Mouse (Mus musculus) liver, adult 2 months (tissue): ENCODE data around the gene Dusp8. TPM values are rescaled to one million over a fixed set of nuclear protein-coding genes. Genes with fewer than 3 reads are reported as not detected.
A peak's percentile ranks its signal among the peaks of the same experiment; 100 is the strongest.

Source experiments
- DNase-seq: peaks from one replicate; pipeline ENCODE4 v3.0.0-alpha.2; 2011; ENCODE audit warnings: low read depth, low spot score; ENCODE audit errors: extremely low read depth
- H3K27ac ChIP-seq: fragments of 200-500 bp; replicated peaks from 2 replicates; pipeline ENCODE4 v1.5.1; 2012; ENCODE audit warnings: low read depth, mild to moderate bottlenecking, control low read depth, inconsistent platforms, low read length; ENCODE audit not compliant: insufficient read depth
- H3K27me3 ChIP-seq: fragments of 200-500 bp; 2 replicates; pipeline ENCODE4 v1.6.1; 2012; ENCODE audit warnings: mild to moderate bottlenecking, moderate library complexity, low read length, inconsistent platforms; ENCODE audit not compliant: control insufficient read depth, insufficient read depth
- H3K36me3 ChIP-seq: fragments of 200-500 bp; 2 replicates; pipeline ENCODE4 v1.6.1; 2012; ENCODE audit warnings: low read length, inconsistent platforms; ENCODE audit not compliant: control insufficient read depth, insufficient read depth
- H3K4me1 ChIP-seq: fragments of 200-500 bp; 2 replicates; pipeline ENCODE4 v1.6.1; 2011; ENCODE audit warnings: low read length; ENCODE audit not compliant: control insufficient read depth, insufficient read depth
- H3K4me3 ChIP-seq: fragments of 200-500 bp; 2 replicates; pipeline ENCODE4 v1.5.1; 2011; ENCODE audit warnings: low read depth, mild to moderate bottlenecking, control low read depth, low read length, moderate library complexity; ENCODE audit not compliant: insufficient read depth
- H3K79me2 ChIP-seq: fragments of 200-500 bp; 2 replicates; pipeline ENCODE4 v1.6.1; 2012; ENCODE audit warnings: inconsistent platforms, mild to moderate bottlenecking, low read length, moderate library complexity; ENCODE audit not compliant: control insufficient read depth, insufficient read depth
- H3K9ac ChIP-seq: fragments of 200-500 bp; 2 replicates; pipeline ENCODE4 v1.6.1; 2012; ENCODE audit warnings: low read depth, mild to moderate bottlenecking, control low read depth, inconsistent platforms, low read length
- CTCF ChIP-seq: fragments of 200-500 bp; IDR thresholded peaks from 2 replicates; pipeline ENCODE4 v1.5.1; 2011; ENCODE audit warnings: low read depth, low read length, control low read depth
- POLR2A ChIP-seq: fragments of 200-500 bp; IDR thresholded peaks from 2 replicates; pipeline ENCODE4 v1.6.1; 2011; ENCODE audit warnings: low read length, control low read depth; ENCODE audit not compliant: insufficient read depth; ENCODE audit errors: extremely low read depth
- WGBS: fragments of 180-500 bp; shearing (Covaris S2); methylation state at CpG from one replicate; pipeline ENCODE4 v1.1.7; 2018; 5-methylcytosine and 5-hydroxymethylcytosine counted together
- polyA plus RNA-seq: library from polyadenylated mRNA; depleted of rRNA; stranded (reverse); fragments of >200 nt; gene quantifications from 2 replicates; pipeline ENCODE4 v1.2.3, GENCODE M21; 2012
- total RNA-seq: library from RNA; depleted of rRNA; stranded (reverse); fragments of >200 nt; gene quantifications from 2 replicates; pipeline ENCODE4 v1.2.3, GENCODE M21; 2014

Dusp8 gene
- total and polyA plus RNA-seq, 2 experiments: under 0.01 to 0.48 TPM

DNA sequence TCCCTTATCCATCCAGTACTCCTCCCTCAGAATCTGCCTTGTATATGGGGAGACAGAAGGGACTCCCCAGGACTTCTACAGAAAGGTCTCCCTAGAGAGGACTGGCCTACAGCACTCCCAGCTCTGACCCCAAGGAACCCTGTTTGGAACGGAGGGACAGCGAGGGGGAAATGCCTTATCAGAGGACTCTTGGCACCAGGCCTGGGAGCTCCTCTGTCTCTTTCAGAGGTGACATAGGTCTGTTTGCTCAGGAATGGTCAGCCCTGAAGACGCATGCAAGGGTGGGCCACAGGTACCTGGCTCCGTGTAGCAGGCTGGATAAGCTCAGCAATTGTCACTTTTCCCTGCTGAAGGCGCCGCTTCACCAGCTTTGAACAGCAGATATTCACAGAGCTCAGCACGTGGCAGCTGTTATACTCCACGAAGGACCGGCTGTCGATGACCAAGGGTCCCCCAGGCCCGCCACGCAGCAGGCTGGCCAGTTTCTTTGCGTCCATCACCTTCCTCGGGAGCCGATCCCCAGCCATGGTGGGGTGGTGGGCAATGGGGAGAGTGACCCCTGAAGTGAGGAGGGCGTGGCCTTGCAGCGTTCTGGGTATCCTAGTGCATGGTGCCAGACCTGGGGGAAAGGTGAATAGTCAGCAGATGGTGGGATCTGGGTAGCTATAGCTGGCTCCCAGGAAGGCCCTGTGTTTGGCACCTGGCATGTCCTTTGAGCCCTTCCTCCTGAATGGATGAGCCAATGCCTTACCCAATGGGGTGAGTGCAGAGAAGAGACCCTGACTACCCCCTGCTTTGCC is 5.8 kb downstream of the Dusp8 start:
- H3K27ac ChIP-seq: no peak overlapping the region

DNA sequence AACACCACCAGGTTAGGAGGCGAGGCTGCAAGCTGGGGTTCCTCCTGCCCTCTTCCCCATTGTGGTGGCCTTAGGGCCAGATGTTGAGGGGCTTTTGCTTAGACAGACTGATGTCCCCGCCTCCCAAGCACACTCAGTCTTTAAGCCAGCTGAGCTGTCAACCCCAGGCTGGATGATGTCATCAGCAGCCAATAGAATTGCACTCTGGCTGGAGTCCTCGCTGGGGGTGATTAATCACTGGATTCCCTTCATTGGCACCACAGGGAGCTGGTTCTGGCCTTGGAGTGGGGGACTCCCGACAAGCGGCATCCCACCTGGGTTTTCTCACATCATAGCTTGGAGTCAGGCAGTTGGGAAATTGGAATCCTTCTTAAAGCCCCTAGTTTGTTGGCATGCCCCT is 6.8 kb downstream of the Dusp8 start:
- H3K79me2 ChIP-seq: no peaks in the 10 kb centered on the region
- TF ChIP-seq CTCF (no peak), POLR2A (no peak)
- H3K4me1 ChIP-seq: 0 out of 2 replicates have a peak, but pooled peaks cover 4% of the 10 kb centered on the region
- no peak overlapping the region for H3K9ac ChIP-seq
- no peaks in the 10 kb centered on the region for H3K27me3 ChIP-seq
- H3K36me3 ChIP-seq: no peaks in the 10 kb centered on the region
- no peak overlapping the region for H3K27ac ChIP-seq
- H3K4me3 ChIP-seq: no peak overlapping the region
- WGBS: 51% methylated on average over 5 of the region's 5 CpGs
- no peak for DNase-seq

More for the DNA sequence above, 5.8 kb downstream of the Dusp8 start:
- no peak overlapping the region for H3K4me3 ChIP-seq
- no peaks in the 10 kb centered on the region for H3K79me2 ChIP-seq
- no peaks in the 10 kb centered on the region for H3K36me3 ChIP-seq
- DNase-seq: no peak
- H3K4me1 ChIP-seq: 0 out of 2 replicates have a peak, but pooled peaks cover 2% of the 10 kb centered on the region
- 71% methylated on average over 17 of the region's 17 CpGs for WGBS
- H3K27me3 ChIP-seq: no peaks in the 10 kb centered on the region
- TF ChIP-seq CTCF: no peak
- TF ChIP-seq POLR2A: no peak
- H3K9ac ChIP-seq: no peak overlapping the region

DNA sequence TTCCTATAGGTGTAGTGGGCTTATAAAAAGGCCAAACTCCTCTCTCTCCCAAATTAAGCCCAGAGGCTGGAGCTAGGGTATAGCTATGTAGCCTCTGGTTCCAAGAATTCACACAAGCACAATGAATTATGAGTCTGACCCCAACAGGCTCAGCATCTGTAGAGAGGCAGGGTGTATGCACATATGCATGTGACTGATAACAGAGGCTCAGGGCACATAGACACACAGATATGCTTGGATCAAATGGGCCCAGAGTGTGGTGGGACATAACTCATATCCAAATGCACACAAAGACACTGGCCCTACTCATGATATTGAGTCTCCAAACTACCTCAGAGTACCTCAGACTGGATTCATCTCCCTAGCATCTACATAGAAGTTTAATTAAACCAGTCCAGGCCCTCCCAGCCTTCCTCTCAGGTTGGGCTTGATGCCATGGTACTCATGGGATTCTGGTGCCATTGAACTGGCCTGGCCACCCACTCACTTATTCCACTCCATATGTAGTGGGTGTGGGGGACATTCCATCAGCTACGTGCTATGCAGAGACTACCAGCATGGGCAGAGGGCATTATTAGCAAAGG is 8.5 kb downstream of the Dusp8 start:
- Histone ChIP-seq H3K27me3 (peaks cover 7% of the 10 kb centered on the region), H3K27ac (no peak overlapping the region), H3K4me1 (0 out of 2 replicates have a peak, but pooled peaks cover 4% of the 10 kb centered on the region), H3K4me3 (no peak overlapping the region), H3K36me3 (no peaks in the 10 kb centered on the region), H3K9ac (no peak overlapping the region), H3K79me2 (no peaks in the 10 kb centered on the region)
- WGBS: 94% methylated on average over 1 of the region's 1 CpGs
- TF ChIP-seq CTCF (no peak), POLR2A (no peak)
- DNase-seq: no peak

DNA sequence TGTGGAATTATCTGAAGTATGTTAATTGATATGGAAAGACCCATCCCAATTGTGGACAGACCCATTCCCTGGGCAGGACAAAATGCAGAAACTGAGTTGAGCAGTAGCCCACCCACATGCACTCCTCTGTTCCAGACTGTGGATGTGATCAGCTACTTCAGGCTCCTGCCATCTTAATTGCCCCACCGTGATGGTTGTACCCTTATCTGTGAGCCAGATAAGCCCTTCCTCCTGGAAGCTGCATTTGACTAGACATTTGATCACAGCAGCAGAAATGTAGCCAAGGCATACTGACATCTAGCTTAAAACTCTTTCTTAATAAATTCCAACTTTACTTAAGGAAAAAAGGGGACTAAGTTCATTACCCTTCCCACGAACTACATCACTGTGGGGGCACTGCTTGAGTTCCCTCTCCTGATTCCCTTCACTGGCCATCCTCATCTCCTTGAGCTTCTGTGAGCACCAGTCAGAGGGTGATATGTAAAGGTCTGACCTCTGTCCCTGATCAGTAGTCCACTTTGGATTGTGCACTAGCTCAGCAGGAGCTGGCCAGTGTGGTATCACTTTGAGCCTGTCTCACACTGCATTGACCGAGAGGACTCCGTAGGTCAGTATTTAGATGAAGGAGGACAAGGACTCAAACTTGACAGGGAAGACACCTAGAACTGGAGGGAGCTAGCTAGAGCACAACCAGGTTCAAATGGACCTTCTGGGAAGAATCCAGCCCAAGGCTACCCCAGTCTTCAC is 9.3 kb downstream of the Dusp8 start:
- 68% methylated on average over 4 of the region's 4 CpGs for WGBS
- H3K27me3 ChIP-seq: peaks cover 7% of the 10 kb centered on the region
- peaks cover 6% of the 10 kb centered on the region; the same call in 1 of the 2 replicates for H3K4me1 ChIP-seq
- no peak overlapping the region for H3K27ac ChIP-seq
- no peak overlapping the region for H3K9ac ChIP-seq
- DNase-seq: peak; percentile 29
- H3K4me3 ChIP-seq: no peak overlapping the region
- no peaks in the 10 kb centered on the region for H3K79me2 ChIP-seq
- H3K36me3 ChIP-seq: no peaks in the 10 kb centered on the region
- TF ChIP-seq POLR2A: no peak
- TF ChIP-seq CTCF: no peak

DNA sequence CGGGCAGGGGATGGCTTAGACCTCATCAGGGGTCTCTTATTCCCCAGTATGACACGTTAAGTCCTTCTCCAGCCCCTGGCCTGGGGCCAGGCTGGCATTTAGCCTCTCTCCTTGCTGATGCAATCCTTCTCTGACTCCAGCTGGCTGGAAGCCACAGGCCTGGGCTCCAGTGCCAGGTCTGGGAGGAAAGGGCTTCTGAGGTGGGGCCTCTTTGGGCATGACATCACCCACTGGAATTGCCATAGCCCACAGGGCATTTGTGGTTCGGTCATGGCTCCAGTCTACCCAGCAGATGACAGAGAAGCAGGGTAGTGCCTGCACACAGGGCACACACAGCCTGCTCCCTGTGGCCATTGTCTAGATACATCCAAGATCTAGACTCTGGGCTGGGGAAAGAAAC is 10.8 kb downstream of the Dusp8 start:
- 16% methylated on average over 3 of the region's 3 CpGs for WGBS
- no peak for TF ChIP-seq CTCF
- TF ChIP-seq POLR2A: no peak
- H3K4me3 ChIP-seq: no peak overlapping the region
- peaks cover 6% of the 10 kb centered on the region; the same call in 1 of the 2 replicates for H3K4me1 ChIP-seq
- H3K27ac ChIP-seq: no peak overlapping the region
- peaks cover 7% of the 10 kb centered on the region for H3K27me3 ChIP-seq
- no peaks in the 10 kb centered on the region for H3K36me3 ChIP-seq
- DNase-seq: peak; percentile 72
- no peak overlapping the region for H3K9ac ChIP-seq
- no peaks in the 10 kb centered on the region for H3K79me2 ChIP-seq
